Mouse (Mus musculus) WW6 (cell line): ENCODE measurements at regions not wholly inside any gene's neighbourhood (a gene's known extent, or its start where the extent isn't known, plus 50 kb on each side); places are given as distances from the start of the nearest gene placed in this dataset.

ENCODE experiments used
- DNase-seq: peaks from one replicate; pipeline ENCODE4 v3.0.0-alpha.2; 2013; ENCODE audit warnings: low read depth, low spot score

DNA sequence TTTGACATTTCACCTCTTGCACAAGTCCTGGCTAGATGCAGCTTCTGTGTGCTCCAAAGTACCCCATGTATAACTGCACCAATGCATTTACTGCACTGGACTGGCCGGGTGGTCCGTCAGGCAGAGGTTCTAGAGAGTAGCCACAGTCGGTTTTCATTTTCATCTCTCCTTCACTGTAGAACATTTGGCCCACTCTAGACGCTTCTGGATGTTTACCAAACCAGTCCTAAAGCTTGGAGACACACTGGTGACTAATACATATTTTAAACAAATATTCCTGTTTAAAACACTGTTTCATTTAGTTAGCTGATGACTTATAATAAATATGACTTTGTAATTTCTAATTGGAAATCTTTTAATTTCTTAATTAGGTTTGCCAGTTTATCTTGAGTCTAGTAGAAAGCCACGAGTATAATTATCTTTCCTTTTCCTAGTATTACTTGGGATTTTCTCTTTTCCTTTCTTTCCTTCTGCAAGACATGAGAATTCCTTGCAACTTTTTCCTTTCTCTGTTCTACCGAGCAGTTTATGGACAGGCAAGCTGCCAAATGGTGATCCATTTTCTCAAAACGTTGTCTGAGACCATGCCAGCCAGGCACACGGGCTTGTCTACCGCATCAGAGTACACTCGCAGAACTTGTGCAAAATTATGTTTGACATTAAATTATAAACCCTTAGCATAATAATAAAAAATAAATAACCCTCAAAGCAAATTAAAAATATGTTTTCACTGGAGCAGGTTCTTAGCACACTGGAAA, 250.4 kb upstream of the Zeb2 start:
- DNase-seq = no peak

DNA sequence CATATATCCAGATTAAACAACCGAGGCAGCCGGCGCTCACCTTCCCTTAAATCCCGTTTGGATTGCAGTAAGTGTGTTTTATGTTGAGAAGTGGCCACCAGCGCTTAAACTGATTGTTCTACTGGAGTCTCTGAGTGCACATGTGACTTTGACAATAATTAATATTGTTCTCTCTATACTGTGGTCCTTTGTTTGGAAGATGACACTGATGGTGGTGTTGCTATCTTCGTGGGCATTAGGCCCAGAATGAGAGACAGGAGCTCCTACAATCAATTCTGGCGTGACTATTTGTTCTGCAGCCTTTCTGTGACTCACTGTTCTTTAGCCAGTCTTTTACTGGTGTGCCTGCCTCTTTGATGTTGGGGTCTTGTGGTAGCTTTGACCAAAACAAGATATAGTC, 240.1 kb upstream of the Zeb2 start:
- DNase-seq = no peak

DNA sequence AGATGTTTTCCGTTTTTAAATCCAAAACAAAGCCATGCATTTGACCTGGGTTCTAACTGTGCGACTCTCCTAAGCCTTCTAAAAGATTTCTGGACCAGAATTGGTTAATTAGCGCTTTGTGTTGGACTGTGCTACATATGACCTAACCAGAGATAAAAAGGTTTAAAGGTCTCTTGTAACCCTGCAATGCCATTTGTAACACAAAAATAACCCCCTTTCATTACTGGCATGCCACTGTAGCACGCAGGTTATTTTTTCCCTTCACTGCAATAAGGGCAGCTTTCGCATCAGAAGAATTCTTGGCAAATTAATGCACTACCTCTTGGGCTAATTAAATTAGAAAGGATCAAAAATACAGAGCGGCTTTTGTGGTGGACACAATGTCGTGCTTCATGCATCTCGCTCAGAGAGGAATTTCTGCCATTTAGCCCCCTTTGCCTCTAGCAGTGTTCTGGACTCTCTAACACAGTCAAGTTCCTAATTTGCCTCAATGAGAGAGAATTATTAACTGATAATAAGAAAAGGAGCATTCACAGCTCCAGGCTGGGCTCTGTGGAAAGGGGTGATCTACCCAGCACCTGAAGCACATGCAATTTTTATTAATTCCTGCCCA, 239.5 kb upstream of the Zeb2 start:
- no peak for DNase-seq

DNA sequence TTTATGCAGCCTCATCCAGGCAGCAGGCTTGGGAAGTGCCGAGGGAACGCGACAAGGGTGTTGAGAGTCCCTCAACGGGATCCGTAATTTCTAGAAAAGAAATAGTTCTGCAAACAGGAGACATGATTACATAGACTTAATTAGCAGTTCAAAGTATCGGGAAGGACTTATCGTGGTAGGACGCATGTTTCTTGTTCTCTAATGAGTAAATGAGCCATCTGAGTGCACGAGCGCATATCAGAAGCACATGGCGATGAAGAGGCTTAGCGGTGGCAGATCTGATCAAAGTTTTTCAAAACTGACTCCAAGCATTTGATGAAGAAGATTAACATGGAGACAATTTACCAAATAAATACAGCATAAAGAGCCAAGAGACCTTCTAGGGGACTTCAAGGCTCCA, 238.8 kb upstream of the Zeb2 start:
- DNase-seq = no peak

DNA sequence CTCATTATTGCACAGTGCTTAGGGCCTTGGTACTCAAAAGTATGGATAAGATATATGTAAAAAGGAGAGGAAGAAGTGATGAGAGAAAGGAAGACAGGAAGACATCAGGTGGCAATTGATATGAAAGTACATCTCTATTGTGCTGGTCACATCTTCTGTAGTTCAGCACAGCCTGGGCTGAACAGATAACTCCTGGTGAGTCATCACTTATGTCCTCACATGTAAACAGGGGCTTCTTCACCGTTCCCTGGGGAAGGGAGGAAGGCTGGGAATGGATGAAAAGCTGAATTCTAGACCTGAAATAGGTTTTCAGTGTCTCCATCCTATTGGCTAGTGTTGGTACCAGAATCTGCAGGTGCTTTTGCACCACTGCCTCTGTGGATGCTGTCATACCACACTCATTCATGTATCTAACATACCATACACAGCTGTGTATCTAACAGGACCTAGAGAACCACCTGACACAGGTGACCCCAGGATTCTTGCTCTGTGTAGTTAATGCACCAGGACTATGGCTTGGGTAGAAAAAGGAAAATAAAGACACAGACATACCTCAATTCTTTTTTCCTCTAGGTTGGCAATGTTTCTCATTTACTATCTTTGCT, 234.4 kb upstream of the Zeb2 start:
- DNase-seq = no peak

DNA sequence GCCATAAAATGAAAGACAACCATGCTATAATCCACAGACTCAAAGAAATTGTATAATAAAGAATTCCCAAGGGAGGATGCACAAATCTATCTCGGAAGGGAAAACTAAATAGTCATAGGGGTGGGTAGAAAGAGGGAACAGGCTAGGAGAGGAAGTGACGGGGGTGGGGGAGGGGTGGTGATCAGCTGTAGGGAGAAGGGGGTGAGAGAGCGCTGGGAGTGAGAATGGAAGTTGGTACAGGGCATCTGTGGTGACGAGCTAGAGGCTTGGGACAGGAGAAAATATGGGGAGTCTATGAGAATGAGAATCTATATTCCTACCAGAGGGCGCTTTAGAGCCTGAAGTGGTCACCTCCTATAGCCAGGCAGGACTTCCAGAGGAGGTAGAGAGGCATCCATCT, 229.2 kb upstream of the Zeb2 start:
- DNase-seq = no peak

DNA sequence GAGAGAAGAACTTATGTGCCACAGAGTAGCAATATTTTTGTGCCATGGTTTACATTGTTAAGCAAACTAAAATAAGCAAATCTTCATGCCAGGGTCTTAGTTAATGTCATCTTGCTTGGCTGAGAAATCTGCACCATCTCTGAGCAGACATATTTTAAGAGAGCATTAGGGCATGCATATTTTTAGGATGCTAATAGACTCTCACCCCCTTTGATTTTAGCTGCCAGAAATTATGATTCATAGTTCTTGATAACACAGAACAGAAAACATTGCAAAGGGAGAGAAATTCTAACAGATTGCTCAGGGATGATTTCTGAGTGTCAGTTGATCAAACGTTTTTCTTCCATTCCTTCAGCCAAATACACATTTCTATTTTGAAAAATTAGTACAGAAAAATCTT, 222.7 kb upstream of the Zeb2 start:
- no peak for DNase-seq

DNA sequence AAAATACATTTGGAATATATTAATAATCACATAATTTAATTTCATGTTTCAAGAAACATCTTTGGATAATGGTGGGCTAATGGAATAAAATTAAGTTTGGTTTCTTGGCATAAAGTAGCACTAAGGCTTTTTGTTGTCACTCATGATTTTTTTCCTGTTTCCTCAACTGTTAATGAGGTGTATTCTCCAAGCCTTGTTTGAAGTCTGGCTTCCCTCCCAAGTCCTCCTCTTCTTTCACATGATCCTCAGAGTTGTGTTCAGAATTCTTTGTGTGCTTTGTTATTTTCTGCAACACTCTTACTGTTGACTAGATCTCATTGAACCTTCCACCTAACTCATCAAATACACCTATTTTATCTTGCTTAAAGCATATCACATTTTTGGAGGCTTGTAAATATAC, 221.6 kb upstream of the Zeb2 start:
- DNase-seq = no peak

DNA sequence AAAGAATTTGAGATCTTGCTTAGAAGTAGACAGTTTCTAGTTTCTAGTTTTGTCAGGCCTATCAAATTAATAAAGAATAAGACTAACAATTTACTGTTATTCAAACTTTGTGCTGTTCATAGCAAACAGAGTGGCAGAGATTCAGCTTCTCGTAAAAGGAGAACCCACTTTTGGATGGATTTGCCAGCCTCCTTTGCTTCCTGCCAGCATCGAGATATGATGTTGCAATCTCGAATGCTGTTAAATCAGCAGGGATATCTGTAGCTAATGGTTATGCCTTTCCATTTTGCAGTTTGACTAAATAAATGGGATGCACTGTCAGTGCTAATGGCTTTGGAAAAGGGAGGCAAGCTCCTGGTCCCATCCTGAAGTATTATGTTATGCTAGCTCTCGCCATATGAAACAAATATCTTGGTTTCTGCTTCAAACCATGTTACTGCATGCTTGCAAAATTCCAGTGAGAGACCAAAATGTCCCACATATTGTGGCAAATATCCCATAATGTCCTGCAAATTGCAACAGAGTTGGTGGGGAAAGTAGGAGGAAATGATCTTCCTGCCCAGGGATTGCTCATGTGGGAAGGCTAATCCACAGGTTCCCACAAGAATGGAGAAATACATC, 199.9 kb upstream of the Zeb2 start:
- DNase-seq = no peak

DNA sequence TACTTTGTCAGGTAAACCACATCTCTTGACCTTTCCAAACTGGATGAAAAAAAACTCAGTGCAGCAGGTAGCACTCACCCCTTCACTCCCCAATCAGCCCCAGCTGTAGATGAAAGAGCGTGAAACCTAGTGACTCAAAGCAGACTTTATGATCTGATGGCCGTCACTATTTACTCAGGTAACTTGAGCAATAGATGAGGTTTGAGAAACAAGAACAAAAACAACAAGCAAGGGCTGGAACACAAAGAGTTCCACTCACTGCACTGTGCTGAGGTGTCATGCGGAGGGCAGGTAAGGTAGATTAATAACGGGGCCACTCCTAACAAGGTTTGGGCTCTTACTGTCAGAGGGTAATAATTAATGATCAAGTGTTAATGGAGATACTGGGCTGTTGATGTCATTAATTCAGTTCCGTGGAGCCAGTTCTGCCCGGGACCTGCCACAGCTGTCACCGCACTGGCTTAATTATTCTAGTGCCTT, 170.4 kb upstream of the Zeb2 start:
- no peak for DNase-seq

DNA sequence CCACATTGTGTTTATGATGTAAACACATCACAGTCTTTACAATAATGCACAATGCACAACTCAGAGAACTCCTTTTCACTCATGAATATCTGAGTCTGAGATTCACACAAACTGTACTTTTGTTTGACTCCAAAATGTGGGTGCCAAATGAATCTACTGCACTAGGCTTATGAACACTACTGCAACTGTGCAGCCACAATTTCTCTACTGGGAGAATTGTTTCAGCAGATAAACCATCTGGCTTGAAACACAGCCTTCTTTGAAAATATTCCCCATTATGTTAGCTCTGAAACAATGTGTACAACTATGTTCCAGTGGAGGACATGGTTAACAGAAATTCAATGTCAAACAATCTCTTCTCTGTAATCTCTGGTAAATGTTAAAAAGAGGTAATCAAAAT, 166.6 kb upstream of the Zeb2 start:
- no peak for DNase-seq

DNA sequence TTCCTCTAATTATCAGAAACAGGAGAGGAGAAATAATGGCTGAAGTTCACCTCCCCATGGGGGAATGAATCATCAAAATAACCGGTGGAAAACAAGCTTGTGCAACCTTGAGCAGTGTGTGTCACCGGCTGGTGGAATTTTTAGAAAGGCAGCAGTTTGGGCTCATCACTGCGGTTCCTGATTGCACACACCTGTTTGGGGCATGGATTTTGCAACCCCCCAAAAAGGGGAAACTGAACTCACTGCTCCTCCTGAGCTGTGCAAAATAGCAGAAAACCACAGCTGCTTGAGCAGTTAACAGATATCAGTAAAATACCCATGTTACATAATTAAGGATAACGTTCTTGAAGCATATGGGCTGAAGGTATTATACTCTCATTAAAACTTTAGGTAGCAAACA, 162.3 kb upstream of the Zeb2 start:
- DNase-seq = no peak

DNA sequence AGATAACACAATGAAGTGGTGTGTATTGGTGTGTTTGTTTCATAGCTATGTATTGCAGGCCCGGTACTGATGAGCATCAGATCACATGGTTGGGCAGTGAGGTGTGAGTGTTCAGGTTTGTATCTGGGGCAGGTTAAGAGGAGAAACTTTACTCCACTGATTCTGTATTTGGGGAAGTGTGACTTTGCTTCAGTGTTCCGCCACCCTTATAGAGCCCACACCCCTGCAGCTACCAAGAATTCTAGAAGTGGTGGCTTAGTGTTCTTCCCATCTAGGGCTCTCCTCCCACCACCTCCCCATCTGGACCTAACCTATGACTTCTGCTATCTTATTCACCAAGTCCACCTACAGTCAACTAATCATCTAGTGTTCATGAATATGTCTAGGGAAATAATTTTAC, 160.4 kb upstream of the Zeb2 start:
- DNase-seq = no peak

DNA sequence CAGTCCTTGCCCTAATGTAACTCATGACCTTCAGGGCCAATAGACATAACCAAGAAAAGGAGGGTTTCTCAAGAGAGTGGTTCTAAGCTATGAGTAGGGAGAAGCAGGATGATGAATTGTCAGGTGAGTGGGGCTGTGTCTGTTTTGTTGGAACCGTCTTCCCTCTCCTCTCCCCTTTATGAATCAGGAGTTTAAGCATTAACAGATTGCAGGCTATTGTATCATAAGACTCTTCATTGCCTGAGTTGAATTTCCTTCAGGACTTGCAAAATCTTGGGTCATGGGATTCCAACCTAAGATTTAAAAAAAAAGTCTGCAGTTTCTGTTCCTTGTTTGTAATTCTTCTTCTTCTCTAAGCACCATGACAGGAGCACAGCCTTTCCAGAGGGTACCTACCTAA, 159.5 kb upstream of the Zeb2 start:
- DNase-seq = no peak

DNA sequence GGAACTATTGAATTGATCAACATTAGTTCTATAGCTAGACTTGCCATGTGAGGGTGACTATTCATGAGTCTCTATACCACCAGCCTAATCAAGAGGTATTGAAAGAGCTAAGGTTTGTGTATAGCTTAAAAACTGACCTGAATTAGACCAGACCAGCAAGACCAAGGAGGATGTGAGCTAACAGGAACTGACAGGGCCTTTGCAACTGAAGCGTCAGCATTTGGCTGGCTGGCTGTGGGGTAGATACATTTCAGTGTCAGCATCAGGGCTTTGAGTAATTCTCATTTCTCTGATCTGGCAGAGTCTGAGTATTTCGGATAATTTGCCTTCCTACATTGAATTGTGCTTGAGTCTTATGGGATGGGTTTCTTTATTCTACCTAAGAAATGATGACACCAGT, 152.8 kb upstream of the Zeb2 start:
- no peak for DNase-seq

DNA sequence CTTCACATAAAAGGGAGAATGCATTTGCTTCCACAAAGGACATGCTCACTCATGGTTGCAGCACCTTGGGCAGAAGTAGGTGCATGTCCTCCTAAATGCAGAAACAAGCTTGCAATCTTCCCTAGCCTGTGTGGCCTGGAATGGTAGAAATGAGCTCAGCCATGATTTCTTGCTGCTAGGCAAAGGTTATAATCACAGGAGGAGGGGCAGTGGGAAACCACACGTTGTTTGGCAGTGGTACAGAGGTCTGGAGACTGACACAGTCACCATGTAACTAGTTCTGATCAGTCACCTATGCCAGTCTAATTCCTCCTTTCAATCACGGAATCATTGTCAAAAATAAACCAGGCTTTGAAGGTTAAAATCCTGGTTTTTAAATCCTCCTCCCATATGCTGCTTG, 148.6 kb upstream of the Zeb2 start:
- no peak for DNase-seq

DNA sequence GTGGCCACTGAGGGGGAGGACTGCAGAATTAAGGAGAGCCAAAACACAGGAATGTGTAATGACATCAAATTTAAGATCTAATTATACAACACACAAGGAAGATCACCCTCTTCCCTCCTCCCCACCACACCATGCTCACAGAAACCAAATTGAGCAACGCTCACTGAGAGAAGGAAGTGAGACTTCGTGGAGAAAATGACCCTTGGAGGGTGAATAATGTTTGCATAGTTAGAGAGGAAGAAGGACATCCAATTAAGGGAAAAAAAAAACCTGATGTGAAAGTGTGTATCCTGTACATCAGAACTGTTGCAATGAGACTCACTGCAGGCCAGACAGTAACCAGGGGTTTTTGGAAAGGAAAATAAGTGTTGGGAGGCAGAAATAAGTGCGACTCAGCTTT, 144.8 kb upstream of the Zeb2 start:
- no peak for DNase-seq

DNA sequence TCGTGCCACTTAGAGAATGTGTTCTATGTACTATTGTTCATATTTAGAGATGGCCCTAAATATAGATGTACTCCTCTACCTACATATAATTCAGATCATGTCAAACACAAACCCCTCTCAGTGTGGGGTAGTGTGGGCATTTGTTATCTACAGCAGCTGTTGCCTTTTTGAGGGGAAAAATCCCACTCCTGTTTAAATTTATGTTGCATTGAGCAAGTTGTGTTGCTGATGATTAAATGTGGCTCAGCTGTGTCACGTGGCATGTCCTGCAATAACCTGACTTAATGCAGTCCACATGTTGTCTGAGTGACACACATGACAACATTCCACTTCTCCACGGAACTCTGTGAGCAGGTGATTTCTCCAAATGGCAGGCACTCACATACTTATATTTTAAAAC, 141.7 kb upstream of the Zeb2 start:
- DNase-seq = no peak

DNA sequence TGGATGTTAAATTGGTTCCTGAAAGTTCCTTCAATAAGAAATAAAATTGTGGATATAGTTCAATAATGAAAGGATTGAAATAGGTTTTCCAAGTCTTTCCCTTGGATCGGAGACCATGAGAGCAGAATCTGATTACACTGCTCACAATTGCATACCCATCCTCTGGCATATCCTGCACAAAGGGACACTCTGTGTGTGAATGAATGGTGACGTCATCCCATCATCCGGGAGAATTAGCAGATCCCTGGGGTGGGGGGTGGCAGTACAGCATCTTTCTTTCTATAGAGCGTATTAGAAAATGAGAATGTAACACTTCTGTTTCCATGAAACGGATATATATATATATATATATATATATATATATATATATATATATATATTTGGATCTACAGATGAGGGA, 139.2 kb upstream of the Zeb2 start:
- DNase-seq = no peak

DNA sequence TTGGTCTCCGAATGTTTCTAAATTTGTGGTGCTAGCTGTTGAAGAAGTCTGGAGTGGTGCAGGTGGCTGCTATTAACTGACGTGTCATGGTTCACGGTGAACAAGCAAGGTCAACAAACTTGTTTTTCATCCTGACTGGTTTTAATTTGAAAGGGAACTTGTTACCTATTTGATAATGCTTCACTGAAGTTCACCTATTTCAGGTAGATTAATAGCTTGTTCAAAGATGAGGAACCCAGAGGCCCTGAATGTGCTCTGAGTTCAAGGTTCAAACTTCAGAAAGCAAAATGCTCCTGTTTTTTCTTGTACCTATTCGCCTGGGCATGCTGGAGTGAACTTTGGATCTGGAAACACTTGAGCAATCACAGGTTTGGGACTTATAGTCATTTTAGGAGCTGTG, 136.7 kb upstream of the Zeb2 start:
- no peak for DNase-seq

DNA sequence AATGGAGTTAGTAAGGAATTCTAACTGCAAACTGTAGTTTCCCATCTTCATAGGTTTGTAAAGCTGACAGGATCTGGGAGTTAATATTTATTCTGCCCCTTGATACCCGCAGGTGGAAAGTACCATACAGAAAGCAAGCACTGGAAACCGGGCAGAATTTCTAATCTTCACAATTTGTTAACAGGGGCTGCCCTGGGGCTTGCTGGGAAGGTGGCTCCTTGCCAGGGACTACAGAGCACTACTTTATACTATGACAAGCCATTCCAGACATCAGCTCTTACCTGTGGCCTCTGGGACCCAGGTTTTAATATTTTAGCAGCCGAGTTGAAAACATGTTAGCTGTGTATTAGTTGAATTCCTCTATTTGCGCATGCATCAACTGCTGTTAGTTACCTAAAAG, 135.1 kb upstream of the Zeb2 start:
- no peak for DNase-seq

DNA sequence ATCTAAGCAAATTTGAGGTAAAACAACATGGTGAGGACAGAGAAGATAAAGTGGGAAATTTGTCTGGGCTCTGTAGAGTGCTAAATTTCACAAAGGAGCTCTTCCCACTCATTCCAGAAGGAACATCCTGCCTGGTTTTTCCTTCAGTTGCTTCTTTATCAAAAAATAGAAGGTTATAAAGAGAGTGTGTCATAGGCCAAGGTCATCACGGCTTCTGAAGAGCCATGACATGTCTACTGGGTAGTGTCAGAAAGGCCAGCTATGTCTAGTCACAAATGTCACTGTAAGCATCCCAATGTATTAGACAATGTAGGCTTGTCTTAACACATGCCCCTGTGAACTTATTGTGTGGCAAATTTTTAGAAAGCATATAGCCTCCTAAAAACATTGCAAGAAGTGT, 132.5 kb upstream of the Zeb2 start:
- no peak for DNase-seq
